Mouse (Mus musculus): ENCODE data around the gene Kat2a.

The Kat2a gene

DNA sequence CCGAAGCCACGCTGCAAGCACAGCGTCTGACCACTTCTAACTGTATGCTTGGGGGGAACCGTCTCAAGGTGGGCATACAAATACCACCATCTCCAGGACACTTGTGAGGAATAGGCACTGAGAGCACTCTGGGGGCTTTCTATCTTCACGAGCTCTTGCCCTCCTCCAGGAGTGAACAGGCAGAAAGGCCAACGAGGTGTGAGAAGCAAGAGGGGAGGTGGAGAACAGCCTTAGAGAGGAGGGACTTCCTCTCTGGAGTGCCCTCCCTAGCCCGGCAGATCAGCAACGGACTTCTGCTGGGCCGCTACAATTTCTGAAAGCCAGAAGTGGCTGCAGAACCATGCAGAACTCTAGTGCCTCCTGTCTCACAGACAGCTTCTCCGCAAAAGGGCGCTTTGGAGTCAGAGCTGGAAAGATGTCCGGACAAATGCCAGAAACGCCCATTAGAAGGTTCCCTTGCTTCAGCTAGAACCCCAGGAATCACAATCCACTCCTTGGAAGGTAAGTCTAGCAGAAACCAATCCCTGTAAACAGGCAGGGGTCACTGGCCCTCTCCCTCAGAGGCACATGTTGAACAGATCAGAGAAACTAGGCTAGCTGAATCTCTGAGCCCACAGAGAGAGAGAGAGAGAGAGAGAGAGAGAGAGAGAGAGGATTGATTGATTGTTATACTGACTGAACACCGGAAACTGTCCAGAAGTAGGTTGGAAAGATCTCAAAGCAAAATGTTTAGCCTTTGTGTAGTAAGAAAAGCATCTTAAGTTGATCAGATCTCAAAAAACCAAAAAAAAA lies 23.9 kb upstream of the Kat2a start:
- DNase-seq (ENCODE audit: low spot score), result no peak

GRCm38 (mm10) chr11:100735134-100735865 lies 23.0 kb upstream of the Kat2a start:
- DNase-seq (ENCODE audit: low spot score), result no peak

DNA sequence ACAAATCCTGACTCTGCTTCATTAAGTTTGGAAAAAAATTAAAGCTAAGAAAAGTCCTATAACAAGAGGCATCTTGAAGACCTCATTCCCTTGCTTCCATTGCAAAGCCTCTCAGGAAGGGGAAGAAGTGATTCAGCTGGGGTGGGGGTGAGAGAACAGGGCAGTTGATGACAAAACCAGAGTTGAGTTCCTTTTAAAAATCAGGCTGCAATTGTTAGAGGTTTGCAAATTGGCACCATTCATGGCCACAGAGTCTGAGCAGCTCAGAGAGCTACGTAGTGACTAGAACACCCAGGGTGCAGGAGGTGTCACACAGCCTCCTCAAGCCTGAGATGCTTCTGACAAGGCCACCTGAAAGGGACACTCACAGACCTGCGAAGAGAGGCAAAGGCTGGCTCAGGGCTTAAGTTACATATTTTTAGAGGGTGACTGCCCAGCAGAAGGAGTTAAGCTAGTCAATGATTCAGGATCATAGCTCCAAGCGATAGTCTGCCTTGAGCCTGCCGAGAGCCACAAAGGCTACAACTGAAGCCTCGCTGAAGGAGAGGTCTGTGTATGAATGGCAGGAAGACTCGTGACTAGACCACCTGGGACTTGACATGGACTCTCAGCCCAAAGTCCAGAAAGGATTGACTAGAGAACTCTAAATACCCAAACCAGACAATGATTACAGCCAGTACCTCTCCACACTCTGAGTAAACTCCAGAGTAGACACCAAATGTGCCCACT lies 18.4 kb upstream of the Kat2a start:
- no peak for DNase-seq (ENCODE audit: low spot score)

- DNase-seq (ENCODE audit: low spot score), result no peak
These were observed 17.7 kb upstream of the Kat2a start for GRCm38 (mm10) chr11:100729976-100730375.

DNA sequence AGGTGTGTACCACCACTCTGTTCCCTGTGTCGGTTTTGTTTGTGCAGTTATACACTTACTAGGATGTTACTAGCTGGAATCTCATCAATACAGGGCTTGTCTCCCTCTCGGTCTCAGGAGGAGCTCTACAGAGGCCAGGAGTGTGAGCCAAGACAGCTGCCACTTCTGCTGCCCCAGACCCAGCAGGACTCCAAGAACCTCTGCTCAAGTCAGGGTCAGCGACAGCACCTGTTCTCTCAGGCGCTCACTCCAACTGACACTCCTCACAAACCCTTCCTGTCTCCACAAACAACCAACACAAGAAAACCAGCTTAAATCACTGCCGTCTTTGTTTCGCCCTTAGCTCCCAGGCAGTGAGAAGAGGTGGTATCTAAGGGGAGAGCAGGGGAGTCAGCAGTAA lies 16.3 kb upstream of the Kat2a start:
- DNase-seq (ENCODE audit: low spot score), result no peak

DNA sequence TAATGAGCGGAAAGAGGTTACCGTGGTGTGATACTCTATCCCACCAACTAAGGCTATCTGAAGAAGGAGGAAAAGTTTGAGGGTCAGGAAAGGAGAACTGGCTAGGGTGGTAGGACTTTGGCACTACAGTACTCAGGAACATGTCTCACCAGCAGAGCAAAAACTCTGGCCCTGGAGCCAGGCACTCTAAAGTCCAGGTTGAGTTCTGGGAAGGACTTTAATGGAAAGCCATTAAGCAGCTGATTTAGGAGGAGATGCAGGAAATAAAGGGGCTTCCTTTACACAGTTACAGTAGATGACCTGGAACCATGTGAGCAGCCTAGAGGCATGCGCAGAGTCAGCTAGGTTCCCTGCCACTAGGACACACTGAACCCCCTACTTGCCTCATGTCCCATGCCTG lies 14.9 kb upstream of the Kat2a start:
- DNase-seq (ENCODE audit: low spot score), result no peak

DNA sequence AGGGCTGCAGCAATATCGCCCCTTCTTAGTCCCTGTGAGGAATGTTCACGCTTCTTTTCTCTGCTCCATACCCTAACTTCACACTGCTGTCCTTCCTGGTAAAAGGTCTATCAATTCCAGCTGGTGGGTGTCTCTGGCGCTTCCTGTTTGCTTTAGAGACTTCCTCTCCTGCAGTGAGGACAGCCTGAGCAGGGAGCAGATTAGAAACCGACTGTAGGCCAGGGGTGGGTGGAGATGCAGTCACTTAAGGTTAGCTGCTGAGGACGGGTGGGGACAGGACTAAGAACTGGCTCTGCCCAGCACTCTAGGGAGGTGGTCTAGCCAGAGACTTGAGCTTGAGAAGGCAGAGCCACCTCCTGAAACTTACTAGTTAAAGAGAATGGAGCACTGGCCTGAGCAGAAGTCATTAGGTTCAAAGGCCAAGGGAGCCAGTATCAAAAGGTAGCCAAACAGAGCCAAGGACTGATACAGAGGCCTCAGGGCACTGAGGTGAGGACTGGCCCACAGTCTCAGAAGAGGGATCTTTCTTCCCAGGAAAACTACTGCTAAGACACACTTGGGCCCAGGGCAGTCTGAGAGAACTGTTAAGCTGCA lies 12.8 kb upstream of the Kat2a start:
- DNase-seq (ENCODE audit: low spot score), result no peak

DNA sequence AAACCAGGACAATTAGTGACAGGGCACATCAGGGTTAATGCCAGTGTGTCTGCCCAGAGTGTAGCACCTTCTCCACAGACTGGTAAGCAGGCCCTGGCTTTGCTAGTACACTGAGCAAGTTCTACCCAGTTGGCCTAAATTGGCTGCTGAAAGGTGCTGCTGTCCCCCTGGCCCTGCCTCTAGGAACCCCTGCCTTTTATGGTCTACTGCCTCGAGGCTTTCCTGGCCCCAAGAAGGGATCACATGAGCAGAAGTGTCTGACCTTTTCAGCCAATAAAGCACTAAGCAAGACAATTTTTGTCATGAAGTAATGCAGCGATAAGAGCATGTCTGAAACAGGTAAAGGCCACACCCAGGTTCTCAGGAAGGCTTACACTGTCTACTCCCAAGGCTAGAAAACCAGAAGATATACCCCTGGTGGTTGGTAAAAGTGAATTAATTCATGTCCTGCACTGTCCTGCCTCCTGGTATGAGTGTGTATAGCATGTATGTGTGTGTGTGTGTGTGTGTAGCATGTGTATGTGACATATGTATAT lies 10.3 kb upstream of the Kat2a start:
- DNase-seq (ENCODE audit: low spot score), result no peak

DNA sequence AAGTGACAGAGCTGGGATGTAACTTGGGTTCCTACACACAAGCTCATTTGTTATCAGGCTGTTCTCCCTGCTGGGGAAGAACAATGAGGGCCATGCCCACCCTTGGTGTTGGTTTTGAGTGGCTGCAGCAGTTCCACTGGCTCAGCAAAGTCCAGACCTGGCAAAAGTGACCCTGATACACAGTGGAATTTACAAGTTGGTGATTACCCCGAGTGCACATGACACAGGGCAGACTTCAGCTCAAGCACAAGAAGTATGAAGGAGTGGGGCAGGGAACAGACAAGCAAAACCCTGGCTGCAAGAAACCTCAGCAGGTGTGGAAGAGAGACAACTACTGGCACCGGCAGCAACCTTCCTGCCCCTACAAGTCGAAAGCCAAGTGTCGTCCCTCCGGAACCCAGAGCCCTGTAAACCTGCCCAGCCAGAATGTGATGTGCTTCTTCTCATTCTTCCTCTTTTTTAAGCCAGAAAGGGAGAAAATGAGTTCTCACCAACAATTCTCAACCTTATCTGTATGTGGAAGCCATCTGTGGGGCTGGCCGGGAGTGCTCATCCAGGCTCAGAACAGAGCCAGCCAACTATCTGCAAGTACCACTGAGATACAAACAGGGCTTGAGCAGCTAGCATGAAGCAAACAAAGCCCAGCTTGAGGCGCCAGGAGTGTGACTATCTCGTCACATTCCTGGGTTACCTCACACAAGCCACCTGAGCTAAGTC lies 9.7 kb upstream of the Kat2a start:
- DNase-seq (ENCODE audit: low spot score), result no peak

DNA sequence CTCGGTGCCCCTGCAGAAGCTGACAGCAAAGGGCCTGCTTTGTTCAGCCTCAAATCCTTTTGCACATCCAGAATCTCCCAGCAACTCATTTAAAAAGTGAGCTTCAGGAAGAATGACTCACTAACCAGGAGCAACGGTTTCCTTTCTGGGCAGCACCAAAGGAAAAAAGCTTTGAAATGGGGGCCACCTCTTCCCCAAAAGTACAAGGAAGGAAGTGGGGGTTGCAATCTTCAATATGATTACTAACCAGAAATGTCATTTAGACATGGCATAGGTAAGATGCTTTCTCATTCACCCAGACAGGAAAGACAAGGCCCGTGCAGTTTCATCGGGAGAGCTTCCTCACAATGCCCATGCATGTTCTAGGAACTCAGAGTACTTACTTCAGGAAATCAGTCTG lies 9.0 kb upstream of the Kat2a start:
- DNase-seq (ENCODE audit: low spot score), result no peak

DNA sequence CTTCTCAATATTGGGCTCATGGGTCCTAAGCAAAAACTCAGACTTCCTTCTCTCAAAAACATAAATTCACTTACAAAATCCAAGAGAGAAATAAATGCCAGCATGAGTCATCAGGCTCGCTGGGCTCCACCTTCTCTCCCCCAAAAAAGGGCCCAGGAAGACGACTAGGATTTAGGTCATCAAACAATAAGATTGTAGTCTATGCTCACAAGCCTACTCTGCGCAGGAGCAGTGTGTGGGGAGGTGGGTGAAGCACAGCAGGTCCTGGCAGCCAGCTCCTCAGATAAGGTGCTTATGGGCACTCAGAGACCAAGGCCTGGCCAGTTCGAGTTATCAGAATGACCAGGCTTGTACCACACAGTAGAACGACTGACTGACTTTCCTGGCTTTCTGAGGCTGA lies 8.1 kb upstream of the Kat2a start:
- no peak for DNase-seq (ENCODE audit: low spot score)

- no peak for DNase-seq (ENCODE audit: low spot score)
These were observed 7.6 kb upstream of the Kat2a start for GRCm38 (mm10) chr11:100719893-100720292.

GRCm38 (mm10) chr11:100719312-100719711 lies 7.0 kb upstream of the Kat2a start:
- DNase-seq (ENCODE audit: low spot score), result no peak

DNA sequence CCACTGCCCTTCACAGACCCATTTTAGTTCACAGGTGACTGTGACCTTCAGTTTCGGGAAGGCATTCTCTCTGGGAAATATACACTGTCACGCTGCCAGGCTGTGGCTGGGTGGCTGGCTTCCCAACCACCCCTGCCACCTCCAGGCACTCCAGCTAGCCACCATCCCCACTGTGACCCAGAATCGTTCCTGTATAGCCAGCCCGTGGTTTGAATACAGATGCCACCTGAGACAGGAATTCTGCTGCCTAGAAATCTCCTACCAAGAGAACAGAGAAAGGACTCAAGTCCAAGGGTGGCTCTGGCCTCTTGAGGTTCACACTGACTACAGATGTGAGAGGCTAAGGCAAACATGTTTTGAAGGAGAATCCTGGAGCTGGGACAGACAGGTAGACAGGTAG lies 6.6 kb upstream of the Kat2a start:
- DNase-seq (ENCODE audit: low spot score), result no peak

DNA sequence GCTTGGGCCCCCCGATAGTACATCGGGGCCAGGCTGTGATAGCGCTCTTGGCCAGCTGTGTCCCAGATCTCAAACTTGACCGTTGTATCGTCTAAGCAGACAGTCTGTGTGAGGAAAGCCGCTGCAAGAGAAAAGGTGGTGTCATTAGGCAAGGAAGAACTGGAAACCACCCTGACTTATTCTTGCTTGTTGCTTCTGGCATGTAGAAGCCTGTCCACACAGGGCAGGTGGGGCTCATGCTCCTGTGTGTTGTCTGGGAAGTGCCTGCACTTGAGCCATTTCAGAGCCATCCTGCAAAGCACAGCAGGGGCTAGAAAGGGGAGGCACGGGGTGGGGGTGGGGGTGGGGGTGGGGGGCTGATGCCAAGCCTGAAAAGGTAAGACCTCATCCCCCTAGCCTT lies 6.2 kb upstream of the Kat2a start:
- no peak for DNase-seq (ENCODE audit: low spot score)

- no peak for DNase-seq (ENCODE audit: low spot score)
These were observed 4.4 kb upstream of the Kat2a start for GRCm38 (mm10) chr11:100716649-100717048.

GRCm38 (mm10) chr11:100714948-100715347 lies 2.7 kb upstream of the Kat2a start:
- DNase-seq (ENCODE audit: low spot score), result no peak

GRCm38 (mm10) chr11:100714534-100714915 lies 2.3 kb upstream of the Kat2a start:
- peak; percentile 85 for DNase-seq (ENCODE audit: low spot score)

DNA sequence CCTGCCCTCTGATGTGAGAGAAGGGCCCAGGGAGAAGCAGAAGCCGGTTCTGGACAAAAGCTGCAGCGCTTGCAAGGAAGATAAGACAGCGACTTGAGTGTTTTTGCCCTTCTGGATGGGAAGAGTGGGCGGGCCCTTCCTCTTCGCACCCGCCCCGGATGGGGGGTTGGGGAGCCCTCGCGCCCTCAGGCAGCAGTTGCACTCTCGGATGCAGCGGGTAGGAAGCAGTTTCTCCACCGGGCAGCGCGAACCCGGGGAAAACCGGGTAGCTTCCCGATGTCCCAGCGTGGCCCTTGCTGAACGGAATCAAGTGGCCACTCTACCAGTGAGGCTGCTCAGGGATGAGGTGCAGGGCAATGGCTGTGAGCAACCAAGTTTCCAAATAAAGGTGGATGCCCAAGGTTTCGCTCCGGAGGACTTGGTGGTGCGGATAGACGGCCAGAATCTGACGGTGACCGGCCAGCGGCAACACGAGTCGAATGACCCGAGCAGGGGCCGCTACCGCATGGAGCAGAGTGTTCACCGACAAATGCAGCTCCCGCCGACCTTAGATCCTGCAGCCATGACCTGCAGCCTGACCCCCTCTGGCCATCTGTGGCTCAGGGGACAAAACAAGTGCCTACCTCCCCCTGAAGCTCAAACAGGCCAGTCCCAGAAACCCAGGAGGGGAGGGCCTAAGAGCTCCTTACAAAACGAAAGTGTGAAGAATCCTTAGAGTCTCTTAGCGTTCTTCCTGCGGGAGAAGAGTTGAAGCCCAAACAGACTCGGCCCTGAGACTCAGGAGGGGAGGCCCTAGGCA lies 1.7 kb upstream of the Kat2a start, which contains the start of gene Hspb9:
Gene Hspb9, plus strand, starts transcription at position 116 of the 799 bp plus-strand sequence.
- DNase-seq (ENCODE audit: low spot score), result peak; percentile 68

GRCm38 (mm10) chr11:100713174-100713573 lies 909 bp upstream of the Kat2a start:
- no peak for DNase-seq (ENCODE audit: low spot score)

GRCm38 (mm10) chr11:100710977-100711376 lies 1.3 kb downstream of the Kat2a start:
- no peak for DNase-seq (ENCODE audit: low spot score)
